Mouse (Mus musculus): ENCODE measurements at regions not wholly inside any gene's neighbourhood (a gene's known extent, or its start where the extent isn't known, plus 50 kb on each side); places are given as distances from the start of the nearest gene placed in this dataset.
"Not testable (repeated sequence)": the region's sequence is repeated elsewhere in the genome, so short reads cannot be mapped to it uniquely, and the experiment has no call there.

- Histone ChIP-seq H3K4me2 (no peak overlapping the region), H3K4me1 (peaks cover 16% of the 10 kb centered on the region), H3K27ac (no peak overlapping the region), H3K9me3 (no peaks in the 10 kb centered on the region), H3K36me3 (no peaks in the 10 kb centered on the region), H3K4me3 (no peak overlapping the region), H3K9ac (no peak overlapping the region), H3K27me3 (no peaks in the 10 kb centered on the region)
- 70% methylated on average over 8 of the region's 8 CpGs for WGBS
- ATAC-seq (ENCODE audit: insufficient number of reproducible peaks, insufficient read depth, low FRiP score, low TSS enrichment, low read depth) = no peak
Measured at GRCm38 (mm10) chr12:29050516-29051251, 299.1 kb downstream of the Eipr1 start.

GRCm38 (mm10) chr12:29054367-29054766, 302.8 kb downstream of the Eipr1 start:
- ATAC-seq (ENCODE audit: insufficient number of reproducible peaks, insufficient read depth, low FRiP score, low TSS enrichment, low read depth) = no peak
- Histone ChIP-seq H3K36me3 (no peaks in the 10 kb centered on the region), H3K4me2 (no peak overlapping the region), H3K27me3 (no peaks in the 10 kb centered on the region), H3K4me3 (no peak overlapping the region), H3K9ac (no peak overlapping the region), H3K4me1 (peaks cover 8% of the 10 kb centered on the region), H3K27ac (no peak overlapping the region), H3K9me3 (no peaks in the 10 kb centered on the region)
- 72% methylated on average over 7 of the region's 7 CpGs for WGBS

GRCm38 (mm10) chr12:29062025-29062637, 310.5 kb downstream of the Eipr1 start:
- no peak overlapping the region for H3K4me2 ChIP-seq
- H3K27ac ChIP-seq = no peak overlapping the region
- 75% methylated on average over 14 of the region's 14 CpGs for WGBS
- no peaks in the 10 kb centered on the region for H3K9me3 ChIP-seq
- no peak for ATAC-seq (ENCODE audit: insufficient number of reproducible peaks, insufficient read depth, low FRiP score, low TSS enrichment, low read depth)
- H3K36me3 ChIP-seq = no peaks in the 10 kb centered on the region
- H3K9ac ChIP-seq = no peak overlapping the region
- no peaks in the 10 kb centered on the region for H3K4me1 ChIP-seq
- H3K4me3 ChIP-seq = no peak overlapping the region
- no peaks in the 10 kb centered on the region for H3K27me3 ChIP-seq

- no peaks in the 10 kb centered on the region for H3K9me3 ChIP-seq
- H3K4me3 ChIP-seq = no peak overlapping the region
- H3K9ac ChIP-seq = no peak overlapping the region
- ATAC-seq (ENCODE audit: insufficient number of reproducible peaks, insufficient read depth, low FRiP score, low TSS enrichment, low read depth) = no peak
- H3K4me2 ChIP-seq = no peak overlapping the region
- 88% methylated on average over 3 of the region's 3 CpGs for whole genome bisulfite sequencing
- no peaks in the 10 kb centered on the region for H3K36me3 ChIP-seq
- H3K27me3 ChIP-seq = no peaks in the 10 kb centered on the region
- H3K4me1 ChIP-seq = no peaks in the 10 kb centered on the region
- no peak overlapping the region for H3K27ac ChIP-seq
Measured at GRCm38 (mm10) chr12:29062801-29063200, 311.2 kb downstream of the Eipr1 start.

- Histone ChIP-seq H3K4me3 (no peak overlapping the region), H3K36me3 (no peaks in the 10 kb centered on the region), H3K4me2 (no peak overlapping the region), H3K27me3 (no peaks in the 10 kb centered on the region), H3K27ac (no peak overlapping the region), H3K4me1 (no peaks in the 10 kb centered on the region), H3K9me3 (no peaks in the 10 kb centered on the region), H3K9ac (no peak overlapping the region)
- WGBS = 27% methylated on average over 5 of the region's 5 CpGs
- no peak for ATAC-seq (ENCODE audit: insufficient number of reproducible peaks, insufficient read depth, low FRiP score, low TSS enrichment, low read depth)
Measured at GRCm38 (mm10) chr12:29068180-29068579, 316.6 kb downstream of the Eipr1 start.

- Histone ChIP-seq H3K4me1 (no peaks in the 10 kb centered on the region), H3K4me2 (no peak overlapping the region), H3K9ac (no peak overlapping the region), H3K9me3 (no peaks in the 10 kb centered on the region), H3K27me3 (no peaks in the 10 kb centered on the region), H3K27ac (no peak overlapping the region), H3K4me3 (no peak overlapping the region), H3K36me3 (no peaks in the 10 kb centered on the region)
- ATAC-seq (ENCODE audit: insufficient number of reproducible peaks, insufficient read depth, low FRiP score, low TSS enrichment, low read depth) = no peak
- WGBS = 76% methylated on average over 10 of the region's 10 CpGs
Measured at GRCm38 (mm10) chr12:29075096-29075852, 323.7 kb downstream of the Eipr1 start.

- no peak overlapping the region for H3K27ac ChIP-seq
- no peaks in the 10 kb centered on the region for H3K4me1 ChIP-seq
- H3K36me3 ChIP-seq = no peaks in the 10 kb centered on the region
- H3K4me2 ChIP-seq = no peak overlapping the region
- WGBS = 49% methylated on average over 1 of the region's 1 CpGs
- no peak for ATAC-seq (ENCODE audit: insufficient number of reproducible peaks, insufficient read depth, low FRiP score, low TSS enrichment, low read depth)
- H3K9me3 ChIP-seq = no peaks in the 10 kb centered on the region
- H3K27me3 ChIP-seq = no peaks in the 10 kb centered on the region
- H3K4me3 ChIP-seq = no peak overlapping the region
- H3K9ac ChIP-seq = no peak overlapping the region
Measured at GRCm38 (mm10) chr12:29076606-29077005, 325.0 kb downstream of the Eipr1 start.

- Histone ChIP-seq H3K36me3 (no peaks in the 10 kb centered on the region), H3K27ac (no peak overlapping the region), H3K4me1 (no peaks in the 10 kb centered on the region), H3K9me3 (no peaks in the 10 kb centered on the region), H3K4me2 (no peak overlapping the region), H3K9ac (no peak overlapping the region), H3K27me3 (no peaks in the 10 kb centered on the region), H3K4me3 (no peak overlapping the region)
- 91% methylated on average over 1 of the region's 1 CpGs for WGBS
- no peak for ATAC-seq (ENCODE audit: insufficient number of reproducible peaks, insufficient read depth, low FRiP score, low TSS enrichment, low read depth)
Measured at GRCm38 (mm10) chr12:29079011-29079410, 327.4 kb downstream of the Eipr1 start.

- no peak overlapping the region for H3K4me2 ChIP-seq
- no peaks in the 10 kb centered on the region for H3K9me3 ChIP-seq
- no peaks in the 10 kb centered on the region for H3K4me1 ChIP-seq
- H3K27me3 ChIP-seq = no peaks in the 10 kb centered on the region
- H3K4me3 ChIP-seq = no peak overlapping the region
- H3K36me3 ChIP-seq = no peaks in the 10 kb centered on the region
- H3K27ac ChIP-seq = no peak overlapping the region
- WGBS = 73% methylated on average over 13 of the region's 13 CpGs
- no peak for ATAC-seq (ENCODE audit: insufficient number of reproducible peaks, insufficient read depth, low FRiP score, low TSS enrichment, low read depth)
- H3K9ac ChIP-seq = no peak overlapping the region
Measured at GRCm38 (mm10) chr12:29083426-29084221, 332.0 kb downstream of the Eipr1 start.

GRCm38 (mm10) chr12:29087245-29087644, 335.6 kb downstream of the Eipr1 start:
- H3K27ac ChIP-seq, H3K4me3 ChIP-seq: not testable (repeated sequence)
- WGBS = 60% methylated on average over 2 of the region's 2 CpGs

GRCm38 (mm10) chr12:29089634-29090033, 338.0 kb downstream of the Eipr1 start:
- H3K4me3 ChIP-seq = no peak overlapping the region
- 62% methylated on average over 3 of the region's 3 CpGs for WGBS
- no peaks in the 10 kb centered on the region for H3K36me3 ChIP-seq
- H3K9ac ChIP-seq = no peak overlapping the region
- H3K27ac ChIP-seq = no peak overlapping the region
- no peaks in the 10 kb centered on the region for H3K4me1 ChIP-seq
- ATAC-seq (ENCODE audit: insufficient number of reproducible peaks, insufficient read depth, low FRiP score, low TSS enrichment, low read depth) = no peak
- H3K27me3 ChIP-seq = no peaks in the 10 kb centered on the region
- H3K9me3 ChIP-seq = no peaks in the 10 kb centered on the region
- H3K4me2 ChIP-seq = no peak overlapping the region

More at GRCm38 (mm10) chr12:29087245-29087644, 335.6 kb downstream of the Eipr1 start:
- H3K36me3 ChIP-seq; H3K9me3 ChIP-seq; ATAC-seq (ENCODE audit: insufficient number of reproducible peaks, insufficient read depth, low FRiP score, low TSS enrichment, low read depth); H3K4me1 ChIP-seq; H3K4me2 ChIP-seq; H3K9ac ChIP-seq; H3K27me3 ChIP-seq: not testable (repeated sequence)

All from embryonic facial prominence, embryonic 13.5 days (tissue).